Mouse (Mus musculus): ENCODE measurements around the gene Car10.

Gene Car10

GRCm38 (mm10) chr11:93577441-93577840 is 479.6 kb downstream of the Car10 start:
- DNase-seq (ENCODE audit: low spot score in 2 of 2) = peak in 1 of 2 experiments; percentile 33

- DNase-seq (ENCODE audit: low spot score in 2 of 2) = no peak
These were observed 481.8 kb downstream of the Car10 start for GRCm38 (mm10) chr11:93579626-93580025.

- DNase-seq (ENCODE audit: low spot score in 2 of 2) = no peak
These were observed 483.5 kb downstream of the Car10 start for GRCm38 (mm10) chr11:93581326-93581725.

- no peak for DNase-seq (ENCODE audit: low spot score in 2 of 2)
These were observed 490.0 kb downstream of the Car10 start for GRCm38 (mm10) chr11:93587788-93588187.

- no peak for DNase-seq (ENCODE audit: low spot score in 2 of 2)
These were observed 492.8 kb downstream of the Car10 start for GRCm38 (mm10) chr11:93590652-93591051.

GRCm38 (mm10) chr11:93594033-93594432 is 496.2 kb downstream of the Car10 start:
- no peak for DNase-seq (ENCODE audit: low spot score in 2 of 2)

GRCm38 (mm10) chr11:93598175-93598574 is 500.3 kb downstream of the Car10 start:
- no peak for DNase-seq (ENCODE audit: low spot score in 2 of 2)

GRCm38 (mm10) chr11:93599755-93600154 is 501.9 kb downstream of the Car10 start:
- no peak for DNase-seq (ENCODE audit: low spot score in 2 of 2)

- no peak for DNase-seq (ENCODE audit: low spot score in 2 of 2)
These were observed 505.7 kb downstream of the Car10 start for GRCm38 (mm10) chr11:93603575-93603974.

GRCm38 (mm10) chr11:93607111-93607510 is 509.3 kb downstream of the Car10 start:
- DNase-seq (ENCODE audit: low spot score in 2 of 2) = no peak

GRCm38 (mm10) chr11:93608716-93609115 is 510.9 kb downstream of the Car10 start:
- no peak for DNase-seq (ENCODE audit: low spot score in 2 of 2)

GRCm38 (mm10) chr11:93612071-93612470 is 514.2 kb downstream of the Car10 start:
- DNase-seq (ENCODE audit: low spot score in 2 of 2) = no peak

GRCm38 (mm10) chr11:93614851-93615250 is 517.0 kb downstream of the Car10 start:
- no peak for DNase-seq (ENCODE audit: low spot score in 2 of 2)

GRCm38 (mm10) chr11:93623605-93624004 is 525.8 kb downstream of the Car10 start:
- no peak for DNase-seq (ENCODE audit: low spot score in 2 of 2)

- no peak for DNase-seq (ENCODE audit: low spot score in 2 of 2)
These were observed 541.6 kb downstream of the Car10 start for GRCm38 (mm10) chr11:93639410-93639809.

GRCm38 (mm10) chr11:93640954-93641353 is 543.1 kb downstream of the Car10 start:
- no peak for DNase-seq (ENCODE audit: low spot score in 2 of 2)

GRCm38 (mm10) chr11:93642331-93642730 is 544.5 kb downstream of the Car10 start:
- no peak for DNase-seq (ENCODE audit: low spot score in 2 of 2)

- no peak for DNase-seq (ENCODE audit: low spot score in 2 of 2)
These were observed 545.2 kb downstream of the Car10 start for GRCm38 (mm10) chr11:93643006-93643405.

GRCm38 (mm10) chr11:93643436-93643835 is 545.6 kb downstream of the Car10 start:
- DNase-seq (ENCODE audit: low spot score in 2 of 2) = no peak

- DNase-seq (ENCODE audit: low spot score in 2 of 2) = no peak
These were observed 548.4 kb downstream of the Car10 start for GRCm38 (mm10) chr11:93646216-93646615.
